Mouse (Mus musculus): ENCODE measurements at regions not wholly inside any gene's neighbourhood (a gene's known extent, or its start where the extent isn't known, plus 50 kb on each side); places are given as distances from the start of the nearest gene placed in this dataset.

GRCm38 (mm10) chr9:113270595-113270994 is 437.5 kb downstream of the Pdcd6ip start:
- no peak overlapping the region for H3K4me3 ChIP-seq
- H3K4me2 ChIP-seq (ENCODE audit: low read depth): no peak overlapping the region
- H3K27me3 ChIP-seq (ENCODE audit: control insufficient read depth, insufficient read depth, insufficient read length): no peaks in the 10 kb centered on the region
- no peak for TF ChIP-seq REST (IDR thresholded peaks at IDR 0.05; ENCODE audit: insufficient read depth, insufficient read length)
- TF ChIP-seq TCF12 (IDR thresholded peaks at IDR 0.05; ENCODE audit: insufficient read depth, poor library complexity, severe bottlenecking): no peak
- TF ChIP-seq MYOD1 (IDR thresholded peaks at IDR 0.05; ENCODE audit: control insufficient read depth in 1 of 3, insufficient read length in 2 of 3, low read depth in 2 of 3): no peak
- TF ChIP-seq POLR2A (IDR thresholded peaks at IDR 0.05; ENCODE audit: insufficient read length, low read depth): no peak
- TF ChIP-seq CEBPB (IDR thresholded peaks at IDR 0.05; ENCODE audit: insufficient read depth, poor library complexity, severe bottlenecking): no peak
- TF ChIP-seq MAX (IDR thresholded peaks at IDR 0.05; ENCODE audit: low read depth): no peak
- TF ChIP-seq SRF (IDR thresholded peaks at IDR 0.05; ENCODE audit: control insufficient read depth, insufficient read length, low read depth): no peak
- TF ChIP-seq POLR2AphosphoS2 (IDR thresholded peaks at IDR 0.05; ENCODE audit: insufficient read length, low read depth): no peak
- TF ChIP-seq USF1 (IDR thresholded peaks at IDR 0.05; ENCODE audit: low read depth): no peak
- no peak for TF ChIP-seq TCF3 (IDR thresholded peaks at IDR 0.05; ENCODE audit: insufficient read length, low read depth)
- no peak for TF ChIP-seq E2F4 (IDR thresholded peaks at IDR 0.05; ENCODE audit: insufficient read depth)
- TF ChIP-seq MYOG (IDR thresholded peaks at IDR 0.05; ENCODE audit: control insufficient read depth in 1 of 3, insufficient read depth in 1 of 3, insufficient read length in 2 of 3, low read depth in 2 of 3): no peak
- H3K36me3 ChIP-seq (ENCODE audit: control insufficient read depth, insufficient read depth): no peaks in the 10 kb centered on the region
- no peak overlapping the region for H3ac ChIP-seq (ENCODE audit: control insufficient read depth, insufficient read length)
- no peaks in the 10 kb centered on the region for H3K79me2 ChIP-seq (ENCODE audit: control insufficient read depth, insufficient read depth)

- no peak for TF ChIP-seq MAX (IDR thresholded peaks at IDR 0.05; ENCODE audit: low read depth)
- TF ChIP-seq SRF (IDR thresholded peaks at IDR 0.05; ENCODE audit: control insufficient read depth, insufficient read length, low read depth): no peak
- no peak for TF ChIP-seq USF1 (IDR thresholded peaks at IDR 0.05; ENCODE audit: low read depth)
- no peak for TF ChIP-seq MYOD1 (IDR thresholded peaks at IDR 0.05; ENCODE audit: control insufficient read depth in 1 of 3, insufficient read length in 2 of 3, low read depth in 2 of 3)
- TF ChIP-seq POLR2A (IDR thresholded peaks at IDR 0.05; ENCODE audit: insufficient read length, low read depth): no peak
- TF ChIP-seq TCF3 (IDR thresholded peaks at IDR 0.05; ENCODE audit: insufficient read length, low read depth): no peak
- no peak for TF ChIP-seq REST (IDR thresholded peaks at IDR 0.05; ENCODE audit: insufficient read depth, insufficient read length)
- TF ChIP-seq E2F4 (IDR thresholded peaks at IDR 0.05; ENCODE audit: insufficient read depth): no peak
- no peak for TF ChIP-seq MYOG (IDR thresholded peaks at IDR 0.05; ENCODE audit: control insufficient read depth in 1 of 3, insufficient read depth in 1 of 3, insufficient read length in 2 of 3, low read depth in 2 of 3)
- TF ChIP-seq CEBPB (IDR thresholded peaks at IDR 0.05; ENCODE audit: insufficient read depth, poor library complexity, severe bottlenecking): no peak
- no peak for TF ChIP-seq TCF12 (IDR thresholded peaks at IDR 0.05; ENCODE audit: insufficient read depth, poor library complexity, severe bottlenecking)
- no peak for TF ChIP-seq POLR2AphosphoS2 (IDR thresholded peaks at IDR 0.05; ENCODE audit: insufficient read length, low read depth)
- Histone ChIP-seq H3K4me3 (no peak overlapping the region), H3ac (ENCODE audit: control insufficient read depth, insufficient read length) (no peak overlapping the region), H3K4me2 (ENCODE audit: low read depth) (no peak overlapping the region), H3K27me3 (ENCODE audit: control insufficient read depth, insufficient read depth, insufficient read length) (no peaks in the 10 kb centered on the region), H3K79me2 (ENCODE audit: control insufficient read depth, insufficient read depth) (no peaks in the 10 kb centered on the region), H3K36me3 (ENCODE audit: control insufficient read depth, insufficient read depth) (no peaks in the 10 kb centered on the region)
Observed at GRCm38 (mm10) chr9:113267696-113268095, 440.4 kb downstream of the Pdcd6ip start.

GRCm38 (mm10) chr9:113263636-113264035 is 444.4 kb downstream of the Pdcd6ip start:
- Histone ChIP-seq H3K27me3 (ENCODE audit: control insufficient read depth, insufficient read depth, insufficient read length) (no peaks in the 10 kb centered on the region), H3K79me2 (ENCODE audit: control insufficient read depth, insufficient read depth) (no peaks in the 10 kb centered on the region), H3K36me3 (ENCODE audit: control insufficient read depth, insufficient read depth) (no peaks in the 10 kb centered on the region), H3ac (ENCODE audit: control insufficient read depth, insufficient read length) (no peak overlapping the region), H3K4me2 (ENCODE audit: low read depth) (no peak overlapping the region), H3K4me3 (no peak overlapping the region)
- TF ChIP-seq TCF3 (IDR thresholded peaks at IDR 0.05; ENCODE audit: insufficient read length, low read depth) (no peak), MAX (IDR thresholded peaks at IDR 0.05; ENCODE audit: low read depth) (no peak), TCF12 (IDR thresholded peaks at IDR 0.05; ENCODE audit: insufficient read depth, poor library complexity, severe bottlenecking) (no peak), SRF (IDR thresholded peaks at IDR 0.05; ENCODE audit: control insufficient read depth, insufficient read length, low read depth) (no peak), E2F4 (IDR thresholded peaks at IDR 0.05; ENCODE audit: insufficient read depth) (no peak), MYOG (IDR thresholded peaks at IDR 0.05; ENCODE audit: control insufficient read depth in 1 of 3, insufficient read depth in 1 of 3, insufficient read length in 2 of 3, low read depth in 2 of 3) (no peak), POLR2A (IDR thresholded peaks at IDR 0.05; ENCODE audit: insufficient read length, low read depth) (no peak), MYOD1 (IDR thresholded peaks at IDR 0.05; ENCODE audit: control insufficient read depth in 1 of 3, insufficient read length in 2 of 3, low read depth in 2 of 3) (no peak), CEBPB (IDR thresholded peaks at IDR 0.05; ENCODE audit: insufficient read depth, poor library complexity, severe bottlenecking) (no peak), POLR2AphosphoS2 (IDR thresholded peaks at IDR 0.05; ENCODE audit: insufficient read length, low read depth) (no peak), USF1 (IDR thresholded peaks at IDR 0.05; ENCODE audit: low read depth) (no peak), REST (IDR thresholded peaks at IDR 0.05; ENCODE audit: insufficient read depth, insufficient read length) (no peak)

DNA sequence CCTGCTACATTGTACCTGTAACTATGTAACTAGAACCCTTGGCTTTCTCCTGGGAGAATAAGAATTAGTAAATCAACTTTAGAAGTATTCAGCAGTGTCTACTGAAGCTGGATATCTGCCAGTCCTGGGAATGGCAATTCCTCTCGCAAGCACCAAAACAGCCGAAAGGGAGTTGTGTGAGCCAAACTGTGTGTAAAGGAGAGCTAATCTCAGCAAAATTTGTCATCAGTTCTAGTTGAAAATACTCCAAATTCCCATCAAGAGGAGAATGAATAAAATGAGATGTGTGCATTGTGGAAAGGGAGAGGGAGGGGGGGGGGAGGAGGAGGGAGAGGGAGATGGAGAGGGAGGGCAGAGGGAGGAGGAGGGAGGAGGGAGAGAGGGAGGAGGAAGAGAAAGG is 447.8 kb downstream of the Pdcd6ip start:
- H3K4me2 ChIP-seq (ENCODE audit: low read depth): no peak overlapping the region
- no peak overlapping the region for H3K4me3 ChIP-seq
- H3ac ChIP-seq (ENCODE audit: control insufficient read depth, insufficient read length): no peak overlapping the region
- no peaks in the 10 kb centered on the region for H3K79me2 ChIP-seq (ENCODE audit: control insufficient read depth, insufficient read depth)
- no peaks in the 10 kb centered on the region for H3K36me3 ChIP-seq (ENCODE audit: control insufficient read depth, insufficient read depth)
- no peak for TF ChIP-seq MYOD1 (IDR thresholded peaks at IDR 0.05; ENCODE audit: control insufficient read depth in 1 of 3, insufficient read length in 2 of 3, low read depth in 2 of 3)
- no peak for TF ChIP-seq SRF (IDR thresholded peaks at IDR 0.05; ENCODE audit: control insufficient read depth, insufficient read length, low read depth)
- TF ChIP-seq REST (IDR thresholded peaks at IDR 0.05; ENCODE audit: insufficient read depth, insufficient read length): no peak
- TF ChIP-seq E2F4 (IDR thresholded peaks at IDR 0.05; ENCODE audit: insufficient read depth): no peak
- TF ChIP-seq USF1 (IDR thresholded peaks at IDR 0.05; ENCODE audit: low read depth): no peak
- no peak for TF ChIP-seq POLR2AphosphoS2 (IDR thresholded peaks at IDR 0.05; ENCODE audit: insufficient read length, low read depth)
- no peak for TF ChIP-seq MYOG (IDR thresholded peaks at IDR 0.05; ENCODE audit: control insufficient read depth in 1 of 3, insufficient read depth in 1 of 3, insufficient read length in 2 of 3, low read depth in 2 of 3)
- TF ChIP-seq MAX (IDR thresholded peaks at IDR 0.05; ENCODE audit: low read depth): no peak
- no peak for TF ChIP-seq POLR2A (IDR thresholded peaks at IDR 0.05; ENCODE audit: insufficient read length, low read depth)
- TF ChIP-seq CEBPB (IDR thresholded peaks at IDR 0.05; ENCODE audit: insufficient read depth, poor library complexity, severe bottlenecking): no peak
- TF ChIP-seq TCF3 (IDR thresholded peaks at IDR 0.05; ENCODE audit: insufficient read length, low read depth): no peak
- TF ChIP-seq TCF12 (IDR thresholded peaks at IDR 0.05; ENCODE audit: insufficient read depth, poor library complexity, severe bottlenecking): no peak
- H3K27me3 ChIP-seq (ENCODE audit: control insufficient read depth, insufficient read depth, insufficient read length): no peaks in the 10 kb centered on the region

All from myocyte (in vitro differentiated cells).